Mouse (Mus musculus) brain, embryonic 14.5 days (tissue): Measurements from ENCODE around the gene Mapk3.

ENCODE experiments used
- CTCF ChIP-seq: fragments of 200-500 bp; IDR thresholded peaks from 2 replicates; pipeline ENCODE4 v1.5.1; 2012; ENCODE audit warnings: inconsistent platforms, mild to moderate bottlenecking, moderate library complexity, borderline replicate concordance; ENCODE audit not compliant: insufficient read depth, insufficient read length; ENCODE audit errors: extremely low read depth
- POLR2A ChIP-seq: fragments of 200-500 bp; IDR thresholded peaks from 2 replicates; pipeline ENCODE4 v1.6.1; 2012; ENCODE audit warnings: mild to moderate bottlenecking, inconsistent platforms, borderline replicate concordance; ENCODE audit not compliant: poor library complexity, insufficient read depth, insufficient read length, severe bottlenecking; ENCODE audit errors: extremely low read depth

- TF ChIP-seq CTCF (no peak), POLR2A (no peak)
Observed at GRCm38 (mm10) chr7:126796350-126796932, 37.0 kb downstream of the Mapk3 start.
